Mouse (Mus musculus): ENCODE results near the gene Atp5h.

Atp5h gene

DNA sequence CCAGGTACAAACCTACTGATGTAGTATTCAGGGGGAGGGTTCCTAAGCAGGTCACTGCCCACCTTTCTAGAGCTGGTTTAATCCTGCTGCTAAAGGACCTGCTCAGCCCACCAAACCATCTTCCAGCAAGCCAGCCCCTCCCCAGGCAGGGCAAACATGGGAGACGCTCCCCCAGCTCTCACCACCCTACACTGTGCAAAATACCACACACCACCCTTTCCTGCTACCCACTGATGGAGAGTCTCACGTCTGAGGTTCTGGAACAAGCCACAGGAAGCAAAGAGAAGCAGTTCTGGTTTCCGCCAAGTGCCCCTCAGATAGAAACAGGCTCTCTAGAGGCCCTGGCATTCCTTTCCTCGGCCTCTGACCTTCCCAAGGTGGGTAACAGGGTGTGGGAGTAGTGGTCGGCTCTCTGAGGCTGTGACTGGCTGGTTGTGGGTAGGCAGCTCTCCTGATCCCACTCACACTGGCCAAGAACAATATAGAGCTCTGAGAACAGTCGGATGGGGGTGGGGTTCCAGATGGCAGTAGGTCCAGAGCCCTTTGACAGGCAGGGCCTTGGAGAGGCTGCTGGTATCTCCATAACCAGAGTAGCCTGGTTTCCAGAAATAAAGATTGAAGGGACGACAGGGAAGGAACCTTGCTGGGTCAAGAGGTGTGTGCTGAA, 53.6 kb downstream of the Atp5h start:
- DNase-seq = no peak
